Mouse (Mus musculus) gastrocnemius, adult 18-20 months (tissue): ENCODE data around the gene Slc41a3. TPM values are rescaled to one million over a fixed set of nuclear protein-coding genes. Genes with fewer than 3 reads are reported as not detected.
A peak's percentile ranks its signal among the peaks of the same experiment; 100 is the strongest.

ENCODE experiments used
- DNase-seq: peaks from one replicate; pipeline ENCODE4 v3.0.0; 2021; ENCODE audit warnings: low spot score
- microRNA-seq: library from miRNA; unstranded; fragments of <30 nt; microRNA quantifications from one replicate; pipeline ENCODE4 v1.2.0, GENCODE M21; 2021
- total RNA-seq, 2 experiments: library from RNA; stranded (reverse); gene quantifications; 2 replicates each; pipeline ENCODE4 v1.2.3; 2021

Slc41a3 gene
- total RNA-seq, 2 experiments from 2014 or later, result 83.4 to 93.7 TPM

DNA sequence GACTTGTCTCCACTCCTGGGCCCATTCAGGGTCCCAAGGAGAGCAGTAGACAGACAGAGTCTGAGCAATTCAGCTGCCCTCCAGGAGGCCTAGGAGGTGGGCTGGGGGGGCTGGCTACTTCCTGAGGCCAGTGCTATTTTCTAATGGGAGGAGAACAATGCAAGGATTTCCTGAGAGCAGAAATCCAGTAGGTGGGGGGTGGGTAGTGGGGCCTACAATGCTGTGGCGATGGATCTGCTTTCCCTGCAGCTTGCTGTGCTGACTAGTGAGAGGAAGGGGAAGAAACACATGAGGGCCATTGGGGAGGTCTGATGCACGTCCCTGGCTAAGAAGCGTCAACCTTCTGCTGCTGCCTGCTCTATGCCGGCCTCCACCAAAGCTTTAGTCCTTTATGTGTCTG is 74.2 kb downstream of the Slc41a3 start:
- DNase-seq, result no peak

DNA sequence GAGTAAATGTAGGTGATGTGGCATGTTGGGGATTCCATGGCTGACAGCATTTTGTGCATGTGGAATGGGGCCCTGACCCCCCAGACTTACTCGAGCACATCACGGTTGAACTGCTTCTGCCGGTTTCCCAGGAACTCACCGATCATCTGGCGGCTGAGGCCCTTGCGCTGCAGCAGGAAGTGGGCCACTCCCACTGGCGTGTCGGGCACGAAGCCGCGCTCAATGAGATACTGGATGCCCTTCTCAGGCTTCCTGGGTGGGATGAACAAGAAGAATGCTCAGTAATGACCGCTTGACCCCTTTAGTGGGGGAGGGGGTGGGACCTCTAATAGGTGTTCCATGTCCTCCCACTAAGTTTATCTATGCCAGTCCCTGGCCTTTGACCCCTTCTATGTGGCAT is 75.9 kb downstream of the Slc41a3 start:
- DNase-seq, result no peak

DNA sequence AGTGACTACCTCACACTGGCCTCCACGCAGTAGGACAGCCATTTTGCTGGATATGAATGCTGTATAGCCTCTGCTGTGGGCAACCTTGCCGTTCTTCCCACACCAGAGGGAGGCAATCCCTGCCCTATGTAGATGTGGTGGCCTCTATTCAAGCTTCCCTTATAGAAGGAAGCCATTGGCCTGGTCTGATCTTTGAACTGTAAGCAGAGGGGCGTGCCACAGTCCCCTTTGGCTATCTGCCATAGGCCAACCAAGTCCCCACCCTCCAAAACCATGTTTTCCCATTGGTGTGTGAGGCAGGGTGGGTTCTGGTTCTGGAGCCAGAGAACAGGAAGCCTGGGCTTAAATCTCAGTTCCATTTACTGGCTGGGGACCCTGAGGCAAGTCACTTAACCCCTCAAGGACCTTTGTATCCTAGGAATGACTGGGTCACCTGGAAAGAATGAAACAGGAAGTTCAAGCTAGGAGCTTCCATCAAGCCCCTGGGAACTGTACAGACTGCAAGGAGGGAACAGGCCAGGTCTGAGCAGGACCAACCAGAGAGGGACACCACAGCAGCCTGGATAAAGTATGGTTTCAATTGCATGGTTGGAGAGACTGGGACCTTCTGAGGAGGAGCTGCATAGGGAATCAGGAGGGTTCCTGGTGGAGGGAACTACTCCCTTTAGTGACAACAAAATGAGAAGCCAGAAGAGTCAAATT is 79.5 kb downstream of the Slc41a3 start:
- no peak for DNase-seq

GRCm38 (mm10) chr6:90686812-90687211 is 82.3 kb downstream of the Slc41a3 start:
- DNase-seq, result no peak

DNA sequence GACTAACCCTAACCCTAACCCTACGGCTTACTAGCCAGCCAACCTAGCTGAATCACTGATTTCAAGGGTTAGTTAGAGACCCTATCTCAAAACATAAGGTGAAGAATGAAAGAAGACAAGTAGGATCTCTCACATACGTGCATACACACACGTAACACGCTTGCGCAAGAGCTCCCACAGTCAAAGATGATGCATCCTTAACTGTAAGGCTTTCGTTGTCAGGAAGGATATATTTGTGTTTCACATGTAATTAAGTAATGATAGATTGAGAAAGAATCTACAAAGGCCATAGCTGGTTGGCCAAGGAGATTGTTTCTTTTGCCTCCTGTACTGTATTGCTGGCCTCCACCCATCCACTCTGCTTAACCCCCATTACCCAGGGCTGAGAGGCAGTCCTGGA is 83.5 kb downstream of the Slc41a3 start:
- DNase-seq, result no peak

DNA sequence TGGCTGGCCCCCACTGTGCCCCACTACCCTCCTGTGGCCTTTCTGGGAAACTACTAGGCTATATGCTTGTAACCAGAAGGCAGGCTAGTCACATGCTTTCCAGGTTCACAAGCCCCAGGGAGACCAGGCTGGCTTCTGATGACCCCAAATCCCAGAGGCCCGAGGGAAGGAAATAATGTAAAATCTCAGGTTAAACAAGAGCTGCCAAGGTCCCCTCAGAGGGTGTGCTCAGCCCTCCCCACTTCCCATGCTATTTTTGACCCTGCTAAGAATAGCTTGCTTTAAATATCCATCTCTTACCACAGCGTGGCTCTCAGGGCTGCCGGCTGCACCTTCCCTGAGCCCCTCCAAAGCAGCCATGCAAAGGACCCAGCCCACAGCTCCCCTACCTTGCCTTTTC is 84.2 kb downstream of the Slc41a3 start:
- DNase-seq, result peak; percentile 52

DNA sequence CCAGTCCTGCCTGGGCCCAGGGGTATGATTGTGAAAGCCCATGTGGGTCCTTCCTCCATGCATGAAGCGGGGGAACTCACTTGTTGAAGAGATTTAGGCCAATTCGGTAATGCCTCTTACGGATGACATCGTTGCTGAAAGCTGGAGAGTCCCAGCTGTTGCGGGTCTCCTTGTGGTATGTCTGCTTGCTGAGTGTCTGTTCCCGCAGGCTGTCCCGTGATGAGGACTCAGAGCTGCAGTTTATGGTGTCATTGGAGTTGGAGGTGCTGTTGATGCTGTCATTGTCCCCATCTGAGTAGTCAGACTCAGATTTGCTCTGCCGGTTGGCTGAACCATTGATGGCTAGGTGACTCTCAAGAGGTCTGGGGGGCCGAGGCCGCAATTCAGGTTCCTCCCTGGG is 85.0 kb downstream of the Slc41a3 start:
- DNase-seq, result no peak

- no peak for DNase-seq
Measured at GRCm38 (mm10) chr6:90691935-90692334, 87.4 kb downstream of the Slc41a3 start.

GRCm38 (mm10) chr6:90692404-90692803 is 87.9 kb downstream of the Slc41a3 start:
- no peak for DNase-seq

DNA sequence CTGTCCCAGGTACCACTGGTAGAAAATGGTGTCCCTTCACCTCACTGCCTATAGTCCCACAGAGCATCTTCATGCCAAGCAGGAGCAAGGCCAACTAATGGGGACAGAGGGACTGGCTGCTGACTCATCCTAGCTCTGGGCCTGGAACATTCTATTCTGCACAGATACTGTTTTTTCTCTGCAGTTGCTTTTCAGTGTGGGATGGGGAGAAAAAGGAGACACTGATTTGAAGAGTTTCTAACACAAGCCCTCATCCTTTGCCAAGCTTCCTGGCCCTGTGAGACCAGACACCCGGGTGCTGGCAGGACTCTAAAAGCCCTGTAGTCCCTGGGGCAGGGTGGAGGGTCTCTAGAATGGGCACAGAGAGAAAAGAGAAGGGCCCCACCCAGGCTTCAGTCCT is 91.2 kb downstream of the Slc41a3 start:
- peak; percentile 70 for DNase-seq

Small RNAs within 50 kb of the gene (microRNA-seq; reads per million reads assigned to microRNA genes)
- not detected for gene Gm24816

Other genes starting within 250 kb of the Slc41a3 start
- gene Zxdc, start 235.2 kb upstream of the Slc41a3 start, total RNA-seq, result 10 to 100 TPM; 13.7 to 13.9 TPM
- gene Cfap100, start 175.9 kb upstream of the Slc41a3 start, total RNA-seq, result under 1 TPM in 1 of 2 experiments, not detected in 1; 0.12 TPM
- 10 to 100 TPM; 33.8 to 73.0 TPM for gene Klf15, start 142.1 kb upstream of the Slc41a3 start, total RNA-seq
- 1 to 10 TPM; 3.5 to 4.2 TPM for gene Aldh1l1, start 118.3 kb upstream of the Slc41a3 start, total RNA-seq